Mouse (Mus musculus) embryonic fibroblast, embryonic 13.5 days (primary cell): ENCODE measurements around the gene Ints4. TPM values are rescaled to one million over a fixed set of nuclear protein-coding genes. Genes with fewer than 3 reads are reported as not detected.
"Not testable (repeated sequence)": the region's sequence is repeated elsewhere in the genome, so short reads cannot be mapped to it uniquely, and the experiment has no call there.

Source experiments
- H3K27ac ChIP-seq: 2 replicates; pipeline ENCODE4 v1.5.1; 2012; ENCODE audit warnings: low read length, control low read depth, inconsistent platforms; ENCODE audit not compliant: insufficient read depth
- H3K4me1 ChIP-seq: 2 replicates; pipeline ENCODE4 v1.6.1; 2011; ENCODE audit warnings: low read length; ENCODE audit not compliant: control insufficient read depth, insufficient read depth
- H3K4me3 ChIP-seq: 2 replicates; pipeline ENCODE4 v1.5.1; 2011; ENCODE audit warnings: mild to moderate bottlenecking, control low read depth, low read length; ENCODE audit not compliant: insufficient read depth
- CTCF ChIP-seq: IDR thresholded peaks from 2 replicates; pipeline ENCODE4 v1.5.1; 2011; ENCODE audit warnings: mild to moderate bottlenecking, control low read depth, low read length, moderate library complexity, borderline replicate concordance; ENCODE audit not compliant: insufficient read depth
- POLR2A ChIP-seq: IDR thresholded peaks from 2 replicates; pipeline ENCODE4 v1.6.1; 2011; ENCODE audit warnings: low read depth, mild to moderate bottlenecking, control low read depth, low read length, moderate library complexity
- polyA plus RNA-seq: library from polyadenylated mRNA; stranded (reverse); fragments of >200 nt; gene quantifications from 2 replicates; pipeline ENCODE4 v1.2.4, GENCODE M21; 2011; ENCODE audit warnings: low read depth; ENCODE audit not compliant: missing spikeins, insufficient read length

The Ints4 gene
- 28.4 and 39.0 TPM in 2 replicates for polyA plus RNA-seq

- peak within 1 kb of the TSS; percentile 88 for H3K4me3 ChIP-seq
- TF ChIP-seq CTCF = peak; percentile 41; the same call in 1 of the 2 replicates
- TF ChIP-seq POLR2A = peak; percentile 72
- peaks cover 3% of the 10 kb centered on the region for H3K4me1 ChIP-seq
- peak within 1 kb of the TSS; percentile 37; the same call in 1 of the 2 replicates for H3K27ac ChIP-seq
Measured at GRCm38 (mm10) chr7:97480821-97481339, at the start of gene Ints4. Ints4 (plus strand) TSS chr7:97480956.

GRCm38 (mm10) chr7:97433517-97433916 is 47.2 kb upstream of the Ints4 start:
- not testable (repeated sequence) for H3K27ac ChIP-seq, H3K4me3 ChIP-seq, H3K4me1 ChIP-seq

- TF ChIP-seq CTCF = no peak
- no peak for TF ChIP-seq POLR2A
- Histone ChIP-seq H3K4me3 (no peak overlapping the region), H3K4me1 (no peaks in the 10 kb centered on the region), H3K27ac (no peak overlapping the region)
Measured at GRCm38 (mm10) chr7:97434517-97434916, 46.2 kb upstream of the Ints4 start.

- Histone ChIP-seq H3K4me1 (no peaks in the 10 kb centered on the region), H3K4me3 (no peak overlapping the region), H3K27ac (no peak overlapping the region)
- TF ChIP-seq CTCF (no peak), POLR2A (no peak)
Measured at GRCm38 (mm10) chr7:97438986-97439385, 41.8 kb upstream of the Ints4 start.

- no peak overlapping the region for H3K4me3 ChIP-seq
- TF ChIP-seq CTCF = no peak
- TF ChIP-seq POLR2A = no peak
- peak overlapping the region; percentile 10; the same call in 1 of the 2 replicates for H3K27ac ChIP-seq
- H3K4me1 ChIP-seq = peaks cover 2% of the 10 kb centered on the region; the same call in 1 of the 2 replicates
Measured at GRCm38 (mm10) chr7:97446171-97446925, 34.4 kb upstream of the Ints4 start.

- H3K4me3 ChIP-seq = no peak overlapping the region
- no peak for TF ChIP-seq POLR2A
- no peak for TF ChIP-seq CTCF
- no peak overlapping the region; the same call in 1 of the 2 replicates for H3K27ac ChIP-seq
- peaks cover 2% of the 10 kb centered on the region; the same call in 1 of the 2 replicates for H3K4me1 ChIP-seq
Measured at GRCm38 (mm10) chr7:97447050-97447531, 33.7 kb upstream of the Ints4 start.

GRCm38 (mm10) chr7:97451023-97451422 is 29.7 kb upstream of the Ints4 start, which contains the start of gene Kctd14:
Kctd14 (plus strand) TSS chr7:97451323.
- not testable (repeated sequence) for H3K4me3 ChIP-seq, H3K4me1 ChIP-seq, H3K27ac ChIP-seq

GRCm38 (mm10) chr7:97452196-97452595 is 28.6 kb upstream of the Ints4 start:
- H3K4me3 ChIP-seq = no peak overlapping the region
- no peak for TF ChIP-seq POLR2A
- no peak for TF ChIP-seq CTCF
- no peak overlapping the region for H3K27ac ChIP-seq
- no peaks in the 10 kb centered on the region for H3K4me1 ChIP-seq

- Histone ChIP-seq H3K27ac (no peak overlapping the region), H3K4me3 (peak overlapping the region; percentile 32)
- TF ChIP-seq CTCF (no peak), POLR2A (no peak)
Measured at GRCm38 (mm10) chr7:97453141-97453921, 27.4 kb upstream of the Ints4 start.

GRCm38 (mm10) chr7:97454795-97455194 is 26.0 kb upstream of the Ints4 start:
- H3K4me1 ChIP-seq = no peaks in the 10 kb centered on the region
- no peak for TF ChIP-seq CTCF
- TF ChIP-seq POLR2A = no peak
- no peak overlapping the region for H3K27ac ChIP-seq
- no peak overlapping the region for H3K4me3 ChIP-seq

More at GRCm38 (mm10) chr7:97453141-97453921, 27.4 kb upstream of the Ints4 start:
- no peaks in the 10 kb centered on the region for H3K4me1 ChIP-seq
